Mouse (Mus musculus) lung, embryonic 14.5 days (tissue): ENCODE measurements at regions not wholly inside any gene's neighbourhood (a gene's known extent, or its start where the extent isn't known, plus 50 kb on each side); places are given as distances from the start of the nearest gene placed in this dataset.

Source experiments
- ATAC-seq: fragments of 200-750 bp; cut with Nextera tagmentation; 2 replicates; pipeline ENCODE4 v1.8.0; 2017; ENCODE audit warnings: mild to moderate bottlenecking, moderate TSS enrichment, moderate library complexity; ENCODE audit not compliant: insufficient read depth
- DNase-seq: peaks from one replicate; pipeline ENCODE4 v3.0.0-alpha.2; 2015
- H3K27ac ChIP-seq: fragments of 300-500 bp; sonication (generic); 2 replicates; pipeline ENCODE4 v1.5.1; 2014; ENCODE audit warnings: low read depth, mild to moderate bottlenecking, moderate library complexity
- H3K27me3 ChIP-seq: fragments of 300-500 bp; sonication (generic); 2 replicates; pipeline ENCODE4 v1.6.1; 2014; ENCODE audit warnings: low read length, control low read depth; ENCODE audit not compliant: insufficient read depth
- H3K36me3 ChIP-seq: fragments of 300-500 bp; sonication (generic); 2 replicates; pipeline ENCODE4 v1.6.1; 2014; ENCODE audit warnings: control low read depth; ENCODE audit not compliant: insufficient read depth
- H3K4me1 ChIP-seq: fragments of 300-500 bp; sonication (generic); 2 replicates; pipeline ENCODE4 v1.6.1; 2014; ENCODE audit warnings: antibody characterized with exemption, control low read depth; ENCODE audit not compliant: insufficient read depth
- H3K4me2 ChIP-seq: fragments of 300-500 bp; sonication (generic); 2 replicates; pipeline ENCODE4 v1.6.1; 2014; ENCODE audit warnings: mild to moderate bottlenecking
- H3K4me3 ChIP-seq: fragments of 300-500 bp; sonication (generic); 2 replicates; pipeline ENCODE4 v1.5.1; 2014; ENCODE audit warnings: low read depth, low read length
- H3K9ac ChIP-seq: fragments of 300-500 bp; sonication (generic); 2 replicates; pipeline ENCODE4 v1.6.1; 2014
- H3K9me3 ChIP-seq: fragments of 300-500 bp; sonication (generic); 2 replicates; pipeline ENCODE4 v1.6.1; 2016; ENCODE audit warnings: low read depth, low read length, control low read depth
- CTCF ChIP-seq: IDR thresholded peaks from 2 replicates; pipeline ENCODE4 v1.5.1; 2016; ENCODE audit warnings: antibody characterized with exemption, low read depth
- WGBS: fragments of 180-500 bp; shearing (Covaris S2); extraction: QIAGEN DNeasy Blood & Tissue Kit; methylation state at CpG from one replicate; pipeline ENCODE4 v1.1.7; 2014; 5-methylcytosine and 5-hydroxymethylcytosine counted together

DNA sequence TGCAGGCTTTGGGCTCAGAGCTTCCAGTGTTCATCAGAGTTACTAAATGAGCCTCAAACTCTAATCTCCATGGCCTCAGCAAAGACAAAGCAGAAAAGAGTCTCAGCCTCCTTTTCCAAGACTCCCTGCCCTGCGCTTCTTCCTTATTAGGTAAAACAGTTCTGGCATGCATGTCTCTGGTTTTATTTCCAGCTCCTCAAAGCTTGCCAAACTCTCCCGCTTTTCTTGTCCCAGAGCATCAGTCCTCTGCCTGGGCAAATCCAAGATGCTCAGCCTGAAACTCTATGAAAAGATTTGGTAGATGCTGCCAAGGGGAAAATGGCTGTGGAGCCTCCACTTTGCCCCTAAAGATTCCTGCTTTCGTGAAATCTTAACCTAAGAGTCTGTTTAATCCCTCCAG is 251.6 kb downstream of the Rnf144a start:
- Histone ChIP-seq H3K27me3 (no peaks in the 10 kb centered on the region), H3K9ac (no peak overlapping the region), H3K27ac (no peak overlapping the region), H3K4me1 (no peaks in the 10 kb centered on the region), H3K36me3 (no peaks in the 10 kb centered on the region), H3K4me3 (no peak overlapping the region), H3K4me2 (no peak overlapping the region), H3K9me3 (no peaks in the 10 kb centered on the region)
- WGBS: 65% methylated on average over 3 of the region's 3 CpGs
- TF ChIP-seq CTCF: no peak
- ATAC-seq (no peak), DNase-seq (peak; percentile 49)

DNA sequence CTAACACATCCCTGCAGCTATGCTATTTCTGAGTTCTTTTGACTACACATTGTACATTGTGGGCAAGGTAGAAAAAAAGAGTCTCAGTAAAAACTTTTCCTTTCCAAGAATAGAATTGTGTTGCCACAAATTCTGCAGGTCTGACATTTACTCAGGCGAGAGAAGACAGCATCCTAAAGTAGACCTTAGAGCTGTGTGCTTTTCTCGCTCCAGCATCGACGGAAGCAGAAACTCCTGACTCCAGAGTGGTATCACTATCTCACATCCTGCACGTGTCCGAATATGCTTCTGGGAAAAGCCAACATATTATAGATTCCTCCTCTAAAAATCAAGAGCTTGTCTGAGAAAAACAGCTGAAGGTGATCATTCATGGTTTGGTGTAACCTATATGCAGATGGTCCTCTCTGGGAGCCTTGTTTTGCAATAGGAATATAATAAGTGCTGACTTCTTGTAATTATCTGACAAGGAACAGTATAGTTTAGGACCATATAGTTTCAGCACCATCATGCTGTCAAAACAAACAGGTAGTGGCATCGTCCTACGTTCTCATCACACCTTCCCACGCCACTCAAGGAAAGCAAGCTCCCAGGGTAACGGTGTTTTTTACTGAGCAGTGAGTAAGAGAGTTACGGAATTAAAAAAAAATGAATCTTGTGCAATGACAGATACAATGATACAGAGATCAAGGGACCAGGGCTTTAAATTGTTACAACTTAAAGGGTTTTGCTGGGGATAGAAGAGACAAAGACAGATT is 254.0 kb downstream of the Rnf144a start:
- H3K4me1 ChIP-seq: no peaks in the 10 kb centered on the region
- no peaks in the 10 kb centered on the region for H3K27me3 ChIP-seq
- H3K36me3 ChIP-seq: no peaks in the 10 kb centered on the region
- no peak overlapping the region for H3K9ac ChIP-seq
- H3K4me2 ChIP-seq: no peak overlapping the region
- no peak for TF ChIP-seq CTCF
- 80% methylated on average over 11 of the region's 11 CpGs for WGBS
- no peak overlapping the region for H3K27ac ChIP-seq
- no peaks in the 10 kb centered on the region for H3K9me3 ChIP-seq
- DNase-seq: no peak
- no peak overlapping the region for H3K4me3 ChIP-seq
- no peak for ATAC-seq

DNA sequence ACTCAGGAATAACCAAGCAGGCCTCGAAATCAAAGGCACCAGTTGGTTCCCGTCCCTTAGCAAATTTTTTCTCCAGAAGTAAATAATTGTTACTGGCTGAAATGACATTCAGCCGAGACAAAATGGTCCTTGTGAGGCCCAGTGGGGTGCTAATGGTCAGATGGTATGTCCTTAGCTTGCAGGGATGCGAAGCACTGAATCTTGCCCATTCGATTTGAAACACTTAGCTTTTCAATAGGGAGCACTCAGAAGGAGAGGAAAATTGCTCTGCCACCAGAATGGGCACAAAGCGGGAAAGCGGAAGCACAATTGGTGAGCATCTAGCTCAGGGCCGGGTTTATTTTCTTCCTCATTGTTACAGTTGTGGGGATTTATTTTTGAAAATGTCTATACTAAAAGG is 262.1 kb downstream of the Rnf144a start:
- Histone ChIP-seq H3K4me2 (no peak overlapping the region), H3K9me3 (no peaks in the 10 kb centered on the region), H3K27ac (no peak overlapping the region), H3K4me3 (no peak overlapping the region), H3K36me3 (no peaks in the 10 kb centered on the region), H3K27me3 (no peaks in the 10 kb centered on the region), H3K4me1 (no peaks in the 10 kb centered on the region), H3K9ac (no peak overlapping the region)
- DNase-seq: no peak
- TF ChIP-seq CTCF: no peak
- no peak for ATAC-seq
- WGBS: 56% methylated on average over 8 of the region's 8 CpGs

DNA sequence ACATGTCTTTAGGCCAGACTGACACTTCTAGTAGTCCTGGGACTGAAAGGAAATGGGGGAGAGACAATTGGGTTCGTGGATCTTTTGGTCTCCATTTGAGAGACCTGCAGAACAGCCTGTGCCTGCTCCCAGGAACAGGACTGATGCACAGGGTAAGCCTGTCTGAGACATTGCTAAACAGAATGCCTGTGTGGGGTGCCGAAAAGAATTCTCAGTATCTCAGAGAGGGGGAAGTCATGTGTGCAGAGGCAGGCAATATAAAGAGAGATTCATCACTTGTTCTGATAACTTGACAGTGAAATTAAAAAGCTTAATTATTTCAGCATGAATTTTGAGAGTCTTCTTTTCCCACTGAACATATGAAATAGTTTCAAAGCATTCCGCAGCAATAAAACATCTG is 268.7 kb downstream of the Rnf144a start:
- Histone ChIP-seq H3K9ac (no peak overlapping the region), H3K9me3 (no peaks in the 10 kb centered on the region), H3K4me3 (no peak overlapping the region), H3K4me1 (no peaks in the 10 kb centered on the region), H3K36me3 (no peaks in the 10 kb centered on the region), H3K27ac (no peak overlapping the region), H3K4me2 (no peak overlapping the region), H3K27me3 (no peaks in the 10 kb centered on the region)
- whole genome bisulfite sequencing: 63% methylated on average over 3 of the region's 3 CpGs
- DNase-seq (no peak), ATAC-seq (no peak)
- no peak for TF ChIP-seq CTCF

DNA sequence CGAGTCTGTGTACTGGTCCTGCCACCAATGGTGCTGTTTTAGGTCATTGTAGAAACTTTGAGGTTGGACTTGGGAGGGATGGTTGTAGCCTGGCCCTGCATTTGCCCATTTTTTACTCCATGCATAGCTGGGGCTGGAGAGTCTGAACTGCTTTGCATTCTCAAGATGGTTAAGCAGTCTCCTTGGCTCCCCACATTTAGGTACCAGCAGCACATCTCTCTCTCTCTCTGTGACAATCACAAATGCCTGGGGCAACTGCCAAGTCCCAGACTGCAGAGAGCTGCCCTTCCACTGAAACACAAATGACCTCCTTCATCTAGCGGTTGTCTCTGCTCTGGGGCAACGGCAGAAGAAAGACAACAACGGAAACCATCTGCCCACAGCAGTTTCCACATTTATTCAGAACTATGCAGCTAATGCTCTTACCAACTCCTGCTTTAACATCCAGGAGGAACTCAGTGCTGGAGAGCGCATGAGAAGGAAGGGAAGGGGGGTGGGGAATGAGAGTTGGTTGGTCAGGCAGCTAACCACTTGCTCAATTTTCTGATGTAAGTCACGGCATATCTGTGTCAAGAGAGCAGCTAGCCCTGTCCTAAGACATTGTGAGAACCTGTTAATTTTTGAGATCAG is 269.9 kb downstream of the Rnf144a start:
- Histone ChIP-seq H3K27me3 (no peaks in the 10 kb centered on the region), H3K4me1 (no peaks in the 10 kb centered on the region), H3K4me2 (no peak overlapping the region), H3K9me3 (no peaks in the 10 kb centered on the region), H3K9ac (no peak overlapping the region), H3K27ac (no peak overlapping the region), H3K36me3 (no peaks in the 10 kb centered on the region), H3K4me3 (no peak overlapping the region)
- no peak for ATAC-seq
- TF ChIP-seq CTCF: no peak
- no peak for DNase-seq
- 50% methylated on average over 6 of the region's 6 CpGs for WGBS

DNA sequence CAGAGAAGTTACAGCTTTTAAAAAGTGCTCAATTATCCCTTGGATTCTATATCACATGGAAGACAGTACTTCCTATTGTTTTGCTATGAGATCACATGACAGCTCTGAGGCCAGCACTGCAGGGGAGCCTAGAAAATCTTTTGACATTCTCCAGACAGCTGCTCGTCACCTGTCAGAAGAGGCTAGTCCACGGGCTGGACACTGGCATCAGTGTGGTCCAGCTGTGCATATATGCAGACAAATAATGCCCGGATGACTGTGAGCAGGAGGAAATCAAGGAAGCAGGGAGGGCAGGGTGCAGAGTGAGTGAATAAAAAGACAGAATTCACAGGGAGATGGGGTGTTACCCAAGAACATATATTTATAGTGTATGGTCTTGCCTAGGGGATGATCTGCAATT is 270.4 kb downstream of the Rnf144a start:
- DNase-seq: no peak
- H3K27me3 ChIP-seq: no peaks in the 10 kb centered on the region
- no peak overlapping the region for H3K4me3 ChIP-seq
- no peak overlapping the region for H3K27ac ChIP-seq
- no peaks in the 10 kb centered on the region for H3K36me3 ChIP-seq
- TF ChIP-seq CTCF: no peak
- ATAC-seq: no peak
- no peaks in the 10 kb centered on the region for H3K9me3 ChIP-seq
- H3K9ac ChIP-seq: no peak overlapping the region
- no peaks in the 10 kb centered on the region for H3K4me1 ChIP-seq
- 54% methylated on average over 3 of the region's 3 CpGs for WGBS
- H3K4me2 ChIP-seq: no peak overlapping the region

DNA sequence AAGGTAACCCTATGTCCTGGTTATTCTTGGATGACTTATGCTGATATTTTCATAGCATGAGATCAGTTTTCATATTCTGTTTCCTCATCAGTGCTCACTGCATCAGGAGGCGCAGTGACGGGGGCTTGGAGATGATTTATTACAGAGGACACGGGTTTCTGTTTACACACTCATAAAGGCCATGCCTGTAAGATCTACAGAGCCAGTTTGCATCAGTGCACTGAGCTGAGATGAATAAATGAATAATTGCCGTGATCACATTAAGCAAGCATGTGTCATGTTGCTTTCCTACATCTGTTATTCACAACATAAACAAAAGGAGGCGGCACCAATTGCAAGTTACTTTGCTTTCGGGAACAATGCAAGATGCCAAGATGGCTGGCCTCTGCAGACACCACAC is 271.6 kb downstream of the Rnf144a start:
- H3K27me3 ChIP-seq: no peaks in the 10 kb centered on the region
- no peak for TF ChIP-seq CTCF
- H3K4me2 ChIP-seq: no peak overlapping the region
- H3K36me3 ChIP-seq: no peaks in the 10 kb centered on the region
- no peaks in the 10 kb centered on the region for H3K4me1 ChIP-seq
- H3K9me3 ChIP-seq: no peaks in the 10 kb centered on the region
- H3K9ac ChIP-seq: no peak overlapping the region
- no peak for DNase-seq
- no peak overlapping the region for H3K4me3 ChIP-seq
- H3K27ac ChIP-seq: no peak overlapping the region
- 34% methylated on average over 6 of the region's 6 CpGs for WGBS
- no peak for ATAC-seq
